Mouse (Mus musculus) right cerebral cortex, postnatal 10 days (tissue): ENCODE results near the gene Pax6.

Source experiments
- DNase-seq, 2 experiments: peaks; one replicate each; pipeline ENCODE4 v3.0.0; 2021; ENCODE audit warnings: low spot score in 2 of 2

Gene Pax6

GRCm38 (mm10) chr2:105671798-105672595 lies 3.3 kb downstream of the Pax6 start:
- no peak for DNase-seq

- DNase-seq = no peak
Measured at GRCm38 (mm10) chr2:105672596-105672960, 3.9 kb downstream of the Pax6 start.

GRCm38 (mm10) chr2:105673054-105673453 lies 4.4 kb downstream of the Pax6 start:
- DNase-seq = no peak

GRCm38 (mm10) chr2:105673631-105674060 lies 4.9 kb downstream of the Pax6 start:
- DNase-seq = no peak

- DNase-seq = no peak
Measured at GRCm38 (mm10) chr2:105674061-105674874, 5.6 kb downstream of the Pax6 start.

- peak; percentile 92 to 94 for DNase-seq
Measured at GRCm38 (mm10) chr2:105674875-105675729, 6.4 kb downstream of the Pax6 start.

- no peak for DNase-seq
Measured at GRCm38 (mm10) chr2:105675730-105676079, 7.0 kb downstream of the Pax6 start.

- DNase-seq = peak in 1 of 2 experiments; percentile 46
Measured at GRCm38 (mm10) chr2:105676080-105676908, 7.6 kb downstream of the Pax6 start.

- no peak for DNase-seq
Measured at GRCm38 (mm10) chr2:105676909-105677433, 8.3 kb downstream of the Pax6 start.

GRCm38 (mm10) chr2:105677434-105678105 lies 8.9 kb downstream of the Pax6 start:
- DNase-seq = no peak

GRCm38 (mm10) chr2:105678306-105678705 lies 9.6 kb downstream of the Pax6 start:
- DNase-seq = no peak

- DNase-seq = no peak
Measured at GRCm38 (mm10) chr2:105678880-105679321, 10.2 kb downstream of the Pax6 start.

GRCm38 (mm10) chr2:105679331-105679730 lies 10.6 kb downstream of the Pax6 start:
- DNase-seq = no peak

GRCm38 (mm10) chr2:105680146-105680998 lies 11.7 kb downstream of the Pax6 start:
- DNase-seq = no peak

- no peak for DNase-seq
Measured at GRCm38 (mm10) chr2:105680999-105681710, 12.5 kb downstream of the Pax6 start.

- DNase-seq = no peak
Measured at GRCm38 (mm10) chr2:105682011-105682501, 13.4 kb downstream of the Pax6 start.

GRCm38 (mm10) chr2:105682634-105683351 lies 14.1 kb downstream of the Pax6 start:
- no peak for DNase-seq
